Mouse (Mus musculus) liver, embryonic 14.5 days (tissue): ENCODE data around the gene Fam234b. TPM values are rescaled to one million over a fixed set of nuclear protein-coding genes. Genes with fewer than 3 reads are reported as not detected.

Source experiments
- ATAC-seq: fragments of 200-750 bp; cut with Nextera tagmentation; 2 replicates; pipeline ENCODE4 v1.8.0; 2017; ENCODE audit warnings: moderate number of reproducible peaks, mild to moderate bottlenecking, moderate library complexity; ENCODE audit not compliant: insufficient read depth
- DNase-seq, 3 experiments: peaks; one replicate each; pipeline ENCODE4 v3.0.0-alpha.2; 2012 to 2013; ENCODE audit warnings: low read depth in 3 of 3, low spot score in 3 of 3
- H3K27ac ChIP-seq: fragments of 300-500 bp; sonication (generic); 2 replicates; pipeline ENCODE4 v1.5.1; 2014; ENCODE audit warnings: moderate library complexity, mild to moderate bottlenecking, control low read depth, inconsistent platforms
- H3K27me3 ChIP-seq: fragments of 300-500 bp; sonication (generic); 2 replicates; pipeline ENCODE4 v1.6.1; 2014; ENCODE audit warnings: mild to moderate bottlenecking, low read length, moderate library complexity; ENCODE audit not compliant: control insufficient read depth, insufficient read depth
- H3K36me3 ChIP-seq: fragments of 300-500 bp; sonication (generic); replicated peaks from 2 replicates; pipeline ENCODE4 v1.6.1; 2014; ENCODE audit warnings: low read depth; ENCODE audit not compliant: control insufficient read depth, insufficient read depth
- H3K4me1 ChIP-seq, 2 experiments: fragments of 200-500 bp in 1 of 2; fragments of 300-500 bp in 1 of 2; sonication (generic) in 1 of 2; replicated peaks; 2 replicates each; pipeline ENCODE4 v1.6.1; 2012 to 2014; ENCODE audit warnings: antibody characterized with exemption in 1 of 2, inconsistent platforms in 1 of 2, low read length in 1 of 2; ENCODE audit not compliant: control insufficient read depth in 2 of 2, insufficient read depth in 2 of 2
- H3K4me2 ChIP-seq: fragments of 300-500 bp; sonication (generic); 2 replicates; pipeline ENCODE4 v1.6.1; 2014; ENCODE audit warnings: low read depth, mild to moderate bottlenecking, control low read depth, moderate library complexity
- H3K4me3 ChIP-seq, 2 experiments: fragments of 200-500 bp in 1 of 2; fragments of 300-500 bp in 1 of 2; sonication (generic) in 1 of 2; 2 replicates each; pipeline ENCODE4 v1.5.1; 2012 to 2014; ENCODE audit warnings: low read depth in 2 of 2, low read length in 2 of 2, mild to moderate bottlenecking in 2 of 2, control low read depth in 1 of 2, inconsistent platforms in 1 of 2, moderate library complexity in 1 of 2; ENCODE audit not compliant: insufficient read depth in 1 of 2
- H3K9ac ChIP-seq: fragments of 300-500 bp; sonication (generic); replicated peaks from 2 replicates; pipeline ENCODE4 v1.6.1; 2014; ENCODE audit warnings: mild to moderate bottlenecking, control low read depth, moderate library complexity
- H3K9me3 ChIP-seq: fragments of 300-500 bp; sonication (generic); 2 replicates; pipeline ENCODE4 v1.6.1; 2016; ENCODE audit warnings: low read length, mixed read lengths; ENCODE audit not compliant: control insufficient read depth
- CTCF ChIP-seq: IDR thresholded peaks from 2 replicates; pipeline ENCODE4 v1.5.1; 2016; ENCODE audit warnings: antibody characterized with exemption, low read depth, control low read depth
- EP300 ChIP-seq: IDR thresholded peaks from 2 replicates; pipeline ENCODE4 v1.6.1; 2016; ENCODE audit warnings: antibody characterized with exemption, low read depth
- WGBS: fragments of 180-500 bp; shearing (Covaris S2); extraction: QIAGEN DNeasy Blood & Tissue Kit; methylation state at CpG from one replicate; pipeline ENCODE4 v1.1.7; 2014; ENCODE audit not compliant: insufficient replicate concordance; 5-methylcytosine and 5-hydroxymethylcytosine counted together
- polyA plus RNA-seq, 2 experiments: library from polyadenylated mRNA; depleted of rRNA in 1 of 2; stranded (reverse) in 1 of 2; unstranded in 1 of 2; fragments of >200 nt; fragmentation: Nextera tagmentation in 1 of 2; extraction: Ambion mirVana in 1 of 2; gene quantifications; 2 replicates each; pipeline versions ENCODE4 v1.2.1 to v1.2.3; 2012 to 2014

The Fam234b gene
- polyA plus RNA-seq, 2 experiments: 18.7 to 27.8 TPM

DNA sequence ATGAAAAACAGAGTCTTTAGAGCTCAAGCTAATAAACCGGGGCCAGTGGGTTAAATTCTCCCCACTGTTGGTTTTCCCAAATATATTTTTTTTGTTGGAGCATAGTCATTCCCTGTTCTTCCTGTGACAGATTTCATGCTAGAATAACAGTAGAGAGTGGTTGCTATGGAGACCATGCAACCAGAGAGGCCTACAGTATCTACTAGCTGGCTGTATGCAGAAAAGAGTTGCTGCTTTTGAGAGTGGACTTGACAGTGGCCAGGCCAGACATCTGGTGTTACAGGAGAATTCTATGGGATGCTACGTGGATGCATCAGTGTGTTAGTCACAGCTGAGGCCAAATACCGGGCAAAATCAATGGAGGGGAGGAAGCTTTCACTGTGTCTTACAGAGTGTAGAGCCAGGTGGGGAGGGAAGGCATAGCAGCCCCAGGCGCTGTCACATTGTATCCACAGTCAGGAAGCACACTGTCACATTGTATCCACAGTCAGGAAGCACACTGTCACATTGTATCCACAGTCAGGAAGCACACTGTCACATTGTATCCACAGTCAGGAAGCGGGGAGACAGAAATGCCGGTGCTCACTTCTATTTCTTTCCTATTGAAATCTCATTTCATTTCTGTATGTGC lies 26.1 kb downstream of the Fam234b start:
- Histone ChIP-seq H3K9ac (no peak overlapping the region), H3K9me3 (no peaks in the 10 kb centered on the region), H3K4me3 (no peak overlapping the region), H3K4me1 (peaks cover 0 to 7% of the 10 kb centered on the region in 2 experiments; a peak in 2 of 4 replicates), H3K27me3 (no peaks in the 10 kb centered on the region), H3K36me3 (peaks cover 36% of the 10 kb centered on the region), H3K4me2 (no peak overlapping the region), H3K27ac (no peak overlapping the region)
- WGBS: 66% methylated on average over 6 of the region's 6 CpGs
- no peak for TF ChIP-seq EP300
- TF ChIP-seq CTCF: no peak
- no peak for ATAC-seq
- no peak for DNase-seq

DNA sequence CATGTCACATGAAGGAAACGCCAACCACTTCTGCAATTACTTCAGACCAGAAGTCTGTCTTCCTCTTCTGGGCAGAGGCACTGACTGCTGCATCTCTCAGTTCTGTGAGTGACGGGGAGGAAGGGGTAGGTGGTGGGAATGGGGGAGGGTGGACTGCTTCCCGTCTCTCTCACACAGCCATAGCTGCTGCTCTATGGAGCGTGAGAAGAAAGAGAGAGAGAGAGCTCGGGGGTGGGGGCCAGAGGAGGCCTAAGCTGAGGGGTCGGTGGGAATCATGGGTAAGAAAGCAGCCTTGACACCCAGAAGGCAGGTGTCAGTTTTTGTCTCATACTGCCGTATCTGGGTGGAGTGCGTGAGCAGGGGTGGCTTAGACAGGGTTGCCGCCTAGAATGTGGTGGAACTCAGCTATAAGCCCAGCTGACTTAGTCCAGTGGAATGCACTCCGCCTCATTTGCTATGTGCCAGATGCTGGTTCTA lies 30.7 kb downstream of the Fam234b start:
- H3K27ac ChIP-seq: no peak overlapping the region
- 42% methylated on average over 10 of the region's 10 CpGs for WGBS

DNA sequence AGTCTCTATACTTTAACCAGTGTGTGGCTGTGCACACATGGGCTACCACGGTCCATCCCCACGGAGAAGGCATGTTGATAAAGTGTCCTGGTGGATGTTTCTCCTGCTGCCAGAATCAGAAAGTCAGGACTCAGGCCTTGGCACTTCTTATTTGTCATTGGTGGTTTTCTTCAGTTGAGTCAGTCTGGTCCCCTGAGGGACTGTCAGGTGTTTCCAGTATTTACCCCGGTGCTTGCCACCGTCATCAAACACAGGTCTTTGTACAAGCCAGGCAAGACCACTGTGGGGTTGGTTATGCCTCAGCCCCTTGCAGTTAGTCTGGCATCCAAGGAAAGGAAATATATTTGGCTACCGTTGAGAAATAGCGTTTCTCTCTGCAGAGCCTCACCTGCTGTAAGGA lies 32.8 kb downstream of the Fam234b start:
- Histone ChIP-seq H3K4me3 (no peak overlapping the region), H3K4me1 (peaks cover 0 to 7% of the 10 kb centered on the region in 2 experiments; a peak in 2 of 4 replicates), H3K36me3 (peaks cover 63% of the 10 kb centered on the region), H3K27ac (no peak overlapping the region), H3K9ac (no peak overlapping the region), H3K4me2 (no peak overlapping the region), H3K9me3 (no peaks in the 10 kb centered on the region), H3K27me3 (no peaks in the 10 kb centered on the region)
- ATAC-seq (no peak), DNase-seq (no peak)
- TF ChIP-seq CTCF: no peak
- no peak for TF ChIP-seq EP300
- 82% methylated on average over 6 of the region's 6 CpGs for WGBS

More for the DNA sequence above, 30.7 kb downstream of the Fam234b start:
- H3K4me1 ChIP-seq: peaks cover 0 to 7% of the 10 kb centered on the region in 2 experiments; a peak in 2 of 4 replicates
- no peak overlapping the region for H3K9ac ChIP-seq
- no peak overlapping the region for H3K4me2 ChIP-seq
- DNase-seq (no peak), ATAC-seq (0 out of 2 replicates have a peak, but pooled peaks have one; percentile 25)
- no peak overlapping the region for H3K4me3 ChIP-seq
- no peaks in the 10 kb centered on the region for H3K9me3 ChIP-seq
- TF ChIP-seq EP300 (no peak), CTCF (no peak)
- no peaks in the 10 kb centered on the region for H3K27me3 ChIP-seq
- H3K36me3 ChIP-seq: peaks cover 53% of the 10 kb centered on the region

DNA sequence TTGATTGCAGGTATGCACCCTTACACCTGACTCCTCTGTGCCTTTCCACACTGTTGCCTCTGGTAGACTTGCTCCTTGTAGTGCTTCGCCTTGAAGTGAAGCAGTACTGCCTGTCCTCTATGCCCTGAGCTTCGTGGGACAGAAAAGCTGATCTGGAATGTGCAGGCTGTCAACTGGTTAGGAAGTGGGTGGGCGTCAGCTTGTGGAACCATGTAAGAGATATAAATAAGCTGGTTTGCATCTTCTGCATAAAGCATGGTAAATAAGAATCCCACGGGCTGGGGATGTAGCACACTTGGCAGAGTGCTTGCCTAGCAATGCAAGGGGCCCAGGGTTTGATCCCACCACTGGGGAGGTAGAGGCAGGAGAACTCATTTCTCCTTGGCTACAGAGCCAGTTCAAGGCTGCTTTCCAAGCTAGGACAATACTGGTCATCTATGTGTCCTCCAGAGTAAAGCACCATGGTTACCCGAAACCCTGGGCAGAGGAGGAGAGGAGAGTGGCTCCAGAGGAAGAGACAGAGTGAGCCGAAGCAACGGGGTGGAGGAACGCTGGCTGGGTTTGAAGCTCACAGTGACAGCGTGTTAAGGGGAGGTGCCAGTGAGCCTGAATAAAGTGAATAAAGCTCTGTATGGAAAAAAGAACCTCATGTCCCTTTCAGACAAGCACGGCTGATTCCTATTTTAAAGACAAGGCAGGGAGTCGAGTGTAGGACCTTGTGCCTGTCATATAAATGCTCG lies 34.8 kb downstream of the Fam234b start:
- ATAC-seq (no peak), DNase-seq (no peak)
- Histone ChIP-seq H3K36me3 (peaks cover 54% of the 10 kb centered on the region), H3K27me3 (no peaks in the 10 kb centered on the region), H3K9ac (no peak overlapping the region), H3K4me3 (no peak overlapping the region), H3K9me3 (no peaks in the 10 kb centered on the region), H3K4me1 (peaks cover 0 to 7% of the 10 kb centered on the region in 2 experiments; a peak in 2 of 4 replicates), H3K4me2 (no peak overlapping the region), H3K27ac (no peak overlapping the region)
- TF ChIP-seq EP300 (no peak), CTCF (no peak)
- WGBS: 80% methylated on average over 12 of the region's 12 CpGs

DNA sequence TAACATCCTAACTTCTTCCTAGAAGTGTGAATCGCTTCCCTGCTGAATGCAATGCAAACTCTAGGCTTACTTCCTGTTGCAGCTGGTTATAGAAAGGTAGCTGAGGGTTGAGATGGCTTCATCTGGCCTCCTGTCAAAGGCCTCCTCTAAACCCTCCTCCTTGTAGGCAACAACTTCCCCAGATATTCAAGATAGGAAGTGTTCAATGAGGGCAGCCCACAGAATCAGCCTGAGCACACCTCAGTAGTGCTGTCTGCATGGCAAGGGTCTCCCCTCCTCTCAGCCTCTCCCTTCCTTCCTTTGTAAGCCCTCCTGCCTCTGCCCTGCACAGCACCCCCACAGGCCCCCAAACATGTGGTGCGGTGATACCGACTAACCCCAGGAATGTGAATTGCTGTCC lies 38.0 kb downstream of the Fam234b start:
- DNase-seq (no peak), ATAC-seq (no peak)
- no peak overlapping the region for H3K9ac ChIP-seq
- peaks cover 0 to 2% of the 10 kb centered on the region in 2 experiments; a peak in 1 of 4 replicates for H3K4me1 ChIP-seq
- no peak overlapping the region for H3K4me2 ChIP-seq
- H3K9me3 ChIP-seq: no peaks in the 10 kb centered on the region
- no peaks in the 10 kb centered on the region for H3K27me3 ChIP-seq
- WGBS: 68% methylated on average over 3 of the region's 3 CpGs
- H3K36me3 ChIP-seq: peaks cover 38% of the 10 kb centered on the region
- H3K4me3 ChIP-seq: no peak overlapping the region
- TF ChIP-seq EP300: no peak
- TF ChIP-seq CTCF: no peak
- H3K27ac ChIP-seq: no peak overlapping the region
